Mouse (Mus musculus): ENCODE measurements around the gene Gm5799. TPM values are rescaled to one million over a fixed set of nuclear protein-coding genes. Genes with fewer than 3 reads are reported as not detected.

Gm5799 gene
- polyA plus RNA-seq (2021; fragmentation: Nextera tagmentation): not detected in 2 replicates
- long read RNA-seq, experiment 1: 0 reads
- long read RNA-seq, experiment 2: 0 reads

DNA sequence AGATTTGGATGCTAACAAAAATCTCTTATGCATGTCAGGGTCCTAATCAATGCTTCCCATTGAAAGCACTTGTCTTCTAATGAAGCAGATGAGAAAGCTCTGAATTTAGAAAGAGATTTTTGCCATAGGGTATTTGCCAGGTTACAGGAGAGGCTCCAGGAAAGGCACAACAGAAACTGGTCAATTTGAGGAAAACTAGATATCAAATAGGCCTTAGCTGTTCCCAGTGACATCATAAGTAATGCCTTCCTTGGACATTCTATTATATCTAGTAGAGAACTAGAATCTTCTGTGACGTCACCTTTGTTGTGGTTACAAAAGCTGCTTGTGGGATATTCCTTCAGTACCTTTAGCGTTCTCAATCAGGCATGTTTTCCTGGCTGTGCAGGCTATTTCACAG is at the start of gene Gm5799:
Gene Gm5799, plus strand, starts transcription at position 301 of the 400 bp plus-strand sequence.

DNA sequence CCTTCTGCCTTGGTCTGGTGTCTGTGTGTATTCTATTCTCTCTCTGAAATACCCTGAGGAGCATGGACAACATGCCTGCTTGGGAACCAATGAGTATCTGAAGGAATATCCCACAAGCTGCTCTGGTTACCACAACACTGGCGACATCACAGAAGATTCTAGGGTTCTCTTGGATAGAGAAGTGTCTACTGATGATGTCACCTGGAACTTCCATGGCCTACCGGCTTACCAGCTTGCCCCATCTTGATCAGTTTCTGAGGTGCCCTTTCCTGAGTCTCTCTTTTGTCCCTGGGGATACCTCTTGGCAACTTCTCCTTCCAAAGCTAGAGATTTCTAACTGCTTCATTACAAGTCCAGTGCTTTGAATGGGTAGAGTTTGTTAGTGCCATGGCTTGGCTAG is 35.7 kb downstream of the Gm5799 start, which contains the start of gene Gm17654:
Gene Gm17654, minus strand, starts transcription at position 101 of the 400 bp plus-strand sequence.

Other genes starting within 250 kb of the Gm5799 start
- not detected in 2 replicates for gene Gm8127, start 249.7 kb upstream of the Gm5799 start, polyA plus RNA-seq (2021; fragmentation: Nextera tagmentation)
- not detected in 2 replicates for gene 1700001F09Rik, start 195.8 kb upstream of the Gm5799 start, polyA plus RNA-seq (2021; fragmentation: Nextera tagmentation)
- not detected in 2 replicates for gene Gm8138, start 127.2 kb upstream of the Gm5799 start, polyA plus RNA-seq (2021; fragmentation: Nextera tagmentation)
- not detected in 2 replicates for gene Gm17654, start 35.6 kb downstream of the Gm5799 start, polyA plus RNA-seq (2021; fragmentation: Nextera tagmentation)
- not detected in 2 replicates for gene Gm10375, start 64.4 kb downstream of the Gm5799 start, polyA plus RNA-seq (2021; fragmentation: Nextera tagmentation)
- gene Gm8165, start 133.6 kb downstream of the Gm5799 start, polyA plus RNA-seq (2021; fragmentation: Nextera tagmentation): not detected in 2 replicates
- 0.35 TPM in 1 of 2 replicates, not detected in the other for gene Gm7324, start 154.3 kb downstream of the Gm5799 start, polyA plus RNA-seq (2021; fragmentation: Nextera tagmentation)
- gene Gm16506, start 183.9 kb downstream of the Gm5799 start, polyA plus RNA-seq (2021; fragmentation: Nextera tagmentation): not detected in 2 replicates
- not detected in 2 replicates for gene Gm6526, start 204.3 kb downstream of the Gm5799 start, polyA plus RNA-seq (2021; fragmentation: Nextera tagmentation)
- not detected in 2 replicates for gene Gm8180, start 241.2 kb downstream of the Gm5799 start, polyA plus RNA-seq (2021; fragmentation: Nextera tagmentation)

All from layer of hippocampus, adult 6 months (tissue).